Mouse (Mus musculus) ES-E14 (cell line): ENCODE results near the gene Elf1. TPM values are rescaled to one million over a fixed set of nuclear protein-coding genes. Genes with fewer than 3 reads are reported as not detected.

Experiments used
- DNase-seq: peaks from one replicate; pipeline ENCODE4 v3.0.0-alpha.2; 2013; ENCODE audit warnings: low read depth, low spot score
- H3K27ac ChIP-seq: 2 replicates; pipeline ENCODE4 v1.5.1; 2012; ENCODE audit warnings: low read depth, mild to moderate bottlenecking, low read length, moderate library complexity, mixed read lengths; ENCODE audit not compliant: poor library complexity, insufficient read depth, severe bottlenecking
- H3K36me3 ChIP-seq: 2 replicates; pipeline ENCODE4 v1.6.1; 2012; ENCODE audit warnings: mild to moderate bottlenecking, low read length, moderate library complexity, mixed read lengths; ENCODE audit not compliant: control insufficient read depth, poor library complexity, insufficient read depth, severe bottlenecking
- H3K4me1 ChIP-seq, 2 experiments: fragments of 150-350 bp in 1 of 2; sonication (generic) in 1 of 2; 2 replicates each; pipeline ENCODE4 v1.6.1; 2012; ENCODE audit warnings: low read length in 2 of 2, mild to moderate bottlenecking in 1 of 2, mixed read lengths in 1 of 2; ENCODE audit not compliant: control insufficient read depth in 2 of 2, insufficient read depth in 2 of 2, poor library complexity in 1 of 2
- H3K4me3 ChIP-seq, 2 experiments: fragments of 150-350 bp in 1 of 2; sonication (generic) in 1 of 2; 2 replicates each; pipeline ENCODE4 v1.5.1; 2012; ENCODE audit warnings: low read length in 2 of 2, low read depth in 1 of 2, mild to moderate bottlenecking in 1 of 2, mixed read lengths in 1 of 2; ENCODE audit not compliant: insufficient read depth in 1 of 2, poor library complexity in 1 of 2, severe bottlenecking in 1 of 2
- H3K9ac ChIP-seq: 2 replicates; pipeline ENCODE4 v1.6.1; 2012; ENCODE audit warnings: low read depth, mild to moderate bottlenecking, low read length, mixed read lengths; ENCODE audit not compliant: poor library complexity, insufficient read depth, severe bottlenecking
- H3K9me3 ChIP-seq: fragments of 150-350 bp; sonication (generic); 2 replicates; pipeline ENCODE4 v1.6.1; 2012; ENCODE audit warnings: low read depth, mild to moderate bottlenecking, low read length; ENCODE audit not compliant: control insufficient read depth, insufficient read depth
- CHD2 ChIP-seq: IDR thresholded peaks from 2 replicates; pipeline ENCODE4 v1.6.1; 2014; ENCODE audit warnings: mild to moderate bottlenecking, low read depth, low read length, inconsistent platforms
- HCFC1 ChIP-seq: IDR thresholded peaks from 2 replicates; pipeline ENCODE4 v1.6.1; 2012; ENCODE audit warnings: low read length, inconsistent platforms, borderline replicate concordance; ENCODE audit not compliant: insufficient read depth
- MAFK ChIP-seq: IDR thresholded peaks from 2 replicates; pipeline ENCODE4 v1.6.1; 2014; ENCODE audit warnings: mild to moderate bottlenecking, low read depth, low read length, inconsistent platforms; ENCODE audit not compliant: insufficient read depth
- ZC3H11A ChIP-seq: IDR thresholded peaks from 2 replicates; pipeline ENCODE4 v1.6.1; 2012; ENCODE audit warnings: low read depth, mild to moderate bottlenecking, inconsistent platforms, low read length, borderline replicate concordance
- ZNF384 ChIP-seq: IDR thresholded peaks from 2 replicates; pipeline ENCODE4 v1.6.1; 2012; ENCODE audit warnings: low read depth, low read length, inconsistent platforms
- in situ Hi-C, 2 experiments: fragments of 600-800 bp; cut with MboI; formaldehyde crosslinking; loops; one replicate each; pipeline ENCODE4 v1.15.1; 2025; ENCODE audit warnings: low sequenced_read_pairs in 2 of 2, inconsistent platforms in 1 of 2; ENCODE audit not compliant: unreplicated experiment in 2 of 2
- total RNA-seq: library from RNA; depleted of rRNA; stranded (reverse); fragments of 300-350 nt; gene quantifications from 2 replicates; pipeline ENCODE4 v1.2.3, GENCODE M21; 2012

Gene Elf1
- total RNA-seq, 1 experiment, result 4.4 TPM

DNA sequence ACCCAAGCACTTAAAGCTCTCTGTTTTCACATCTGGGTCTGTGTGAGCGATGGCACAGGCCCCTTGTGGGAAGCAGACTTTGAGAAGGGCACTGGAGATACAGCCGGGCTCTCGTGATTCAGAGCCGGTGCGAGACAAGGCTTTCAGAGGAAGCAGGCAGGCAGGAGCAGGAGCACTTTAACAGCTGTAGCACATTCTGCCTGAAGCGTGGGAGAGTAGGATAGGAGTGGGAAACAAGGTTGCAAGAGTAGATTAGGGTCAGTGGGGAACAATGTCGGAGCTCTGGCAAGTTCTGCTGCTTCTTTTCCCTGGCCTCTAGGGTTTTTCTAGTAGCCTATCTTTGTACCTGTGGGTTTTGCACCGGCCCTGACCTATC, 5.6 kb downstream of the Elf1 start:
- H3K9ac ChIP-seq, result no peak overlapping the region
- in situ Hi-C loops, result no loop called here

DNA sequence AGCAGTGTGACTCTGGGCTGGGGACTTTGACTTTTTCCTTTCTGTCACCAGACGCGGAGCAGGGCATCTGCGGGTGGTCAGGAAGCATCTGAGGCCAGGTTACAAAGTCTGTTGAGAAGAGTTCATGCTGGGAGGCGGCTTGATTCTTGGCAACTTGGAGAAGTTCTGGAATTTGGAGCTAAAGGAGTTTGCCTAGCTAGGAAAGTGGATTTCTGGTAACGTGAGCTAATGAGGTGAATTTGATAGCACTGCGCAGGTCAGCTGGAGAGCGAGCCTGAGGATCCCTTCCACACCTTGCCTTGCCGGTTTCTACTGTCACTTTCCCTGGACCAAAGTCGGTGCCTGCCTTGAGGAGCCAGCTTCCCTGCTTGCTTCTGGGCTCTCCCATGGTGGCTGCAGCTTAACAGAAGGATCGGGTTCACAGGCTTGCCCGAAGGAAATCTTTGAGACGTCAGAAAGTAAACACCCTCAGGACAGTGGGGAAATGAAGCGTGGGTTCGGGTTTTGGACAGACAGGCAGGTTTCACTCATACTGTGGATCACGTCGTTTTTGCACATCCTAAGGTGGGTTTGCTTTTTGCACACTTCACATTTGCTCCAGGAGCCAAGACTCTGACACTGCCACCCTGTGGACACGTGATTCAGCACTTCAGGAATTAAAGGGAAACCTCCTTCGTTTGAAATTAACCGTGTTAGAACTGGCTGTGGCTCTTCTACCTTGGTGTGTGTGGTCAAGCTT, 6.2 kb downstream of the Elf1 start:
- Histone ChIP-seq H3K9ac (no peak overlapping the region), H3K9me3 (no peaks in the 10 kb centered on the region), H3K4me3 (peak overlapping the region; percentile 29 to 46), H3K36me3 (no peaks in the 10 kb centered on the region), H3K4me1 (peaks cover 7 to 16% of the 10 kb centered on the region in 2 experiments; a peak in 2 of 4 replicates), H3K27ac (no peak overlapping the region)
- in situ Hi-C loops, result no loop called here
- TF ChIP-seq HCFC1 (no peak), CHD2 (no peak), MAFK (no peak), ZC3H11A (no peak), ZNF384 (no peak)
- DNase-seq, result no peak

More for the DNA sequence above, 5.6 kb downstream of the Elf1 start:
- TF ChIP-seq HCFC1, result no peak
- no peak for TF ChIP-seq ZC3H11A
- no peak for TF ChIP-seq MAFK
- no peak for TF ChIP-seq ZNF384
- no peak for TF ChIP-seq CHD2
- peaks cover 7 to 16% of the 10 kb centered on the region in 2 experiments; a peak in 2 of 4 replicates for H3K4me1 ChIP-seq
- H3K36me3 ChIP-seq, result no peaks in the 10 kb centered on the region
- no peak overlapping the region; a peak in 1 of 4 replicates for H3K4me3 ChIP-seq
- no peaks in the 10 kb centered on the region for H3K9me3 ChIP-seq
- DNase-seq, result no peak
- H3K27ac ChIP-seq, result no peak overlapping the region

DNA sequence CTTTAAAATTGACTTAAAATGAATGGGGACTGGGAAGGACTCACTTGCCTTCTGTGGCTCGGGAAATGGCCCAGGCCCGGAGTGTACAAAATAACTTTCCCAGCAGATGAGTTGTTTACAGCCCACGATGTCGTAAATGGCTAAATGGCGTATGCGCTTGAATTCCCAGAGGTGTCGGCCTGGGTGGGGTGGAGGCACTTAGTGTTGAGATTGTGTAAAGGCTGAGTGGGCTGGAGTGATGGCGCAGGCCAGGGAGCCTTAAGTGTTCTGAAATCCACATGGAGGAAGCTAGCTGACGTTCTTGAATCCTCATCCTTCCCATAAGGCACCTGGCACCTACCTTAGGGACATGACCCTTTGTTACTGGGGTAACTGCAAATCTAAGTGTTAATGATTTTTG, 7.5 kb downstream of the Elf1 start:
- TF ChIP-seq MAFK (no peak), ZNF384 (no peak), ZC3H11A (no peak), CHD2 (no peak), HCFC1 (no peak)
- no peak overlapping the region for H3K27ac ChIP-seq

DNA sequence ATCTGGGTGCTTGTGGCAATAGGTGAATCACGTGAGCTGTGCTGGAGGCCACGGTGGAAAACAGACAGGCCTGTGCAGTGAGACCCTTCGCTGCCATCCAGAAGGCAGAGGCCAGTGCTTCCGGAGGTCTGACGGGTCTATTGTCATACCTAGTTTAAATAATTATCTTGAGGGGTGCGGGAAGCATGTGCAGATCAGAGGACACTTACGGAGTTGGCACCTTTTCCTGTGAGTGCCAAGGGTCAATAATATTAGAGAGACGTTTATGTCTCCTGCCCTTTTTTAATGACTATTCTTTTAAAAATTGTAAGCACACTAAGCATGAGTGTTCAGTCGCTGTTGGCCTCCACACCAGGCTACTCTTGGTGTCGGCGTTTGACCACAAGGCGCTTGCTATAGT, 8.2 kb downstream of the Elf1 start:
- in situ Hi-C loops, result no loop called here
- Histone ChIP-seq H3K9ac (no peak overlapping the region), H3K9me3 (no peaks in the 10 kb centered on the region), H3K27ac (no peak overlapping the region), H3K36me3 (no peaks in the 10 kb centered on the region), H3K4me3 (no peak overlapping the region), H3K4me1 (peaks cover 1 to 10% of the 10 kb centered on the region in 2 experiments; a peak in 1 of 4 replicates)
- no peak for DNase-seq
- TF ChIP-seq MAFK, result no peak
- no peak for TF ChIP-seq HCFC1
- TF ChIP-seq ZNF384, result no peak
- TF ChIP-seq CHD2, result no peak
- TF ChIP-seq ZC3H11A, result no peak

More for the DNA sequence above, 7.5 kb downstream of the Elf1 start:
- no peak for DNase-seq
- Histone ChIP-seq H3K4me3 (no peak overlapping the region), H3K36me3 (no peaks in the 10 kb centered on the region), H3K9ac (peak overlapping the region; percentile 35; the same call in 1 of the 2 replicates), H3K4me1 (peaks cover 1 to 10% of the 10 kb centered on the region in 2 experiments; a peak in 1 of 4 replicates), H3K9me3 (no peaks in the 10 kb centered on the region)
- in situ Hi-C loops, result no loop called here
